Mouse (Mus musculus) induced T-regulatory cell, adult 2 months (primary cell): ENCODE data around the gene Mgat4a.

ENCODE experiments used
- DNase-seq: peaks from one replicate; pipeline ENCODE4 v3.0.0-alpha.2; 2012; ENCODE audit warnings: low read depth

Mgat4a gene

GRCm38 (mm10) chr1:37495698-37496321 lies 45.0 kb downstream of the Mgat4a start:
- peak; percentile 73 for DNase-seq

- DNase-seq: no peak
These were observed 45.7 kb downstream of the Mgat4a start for GRCm38 (mm10) chr1:37495104-37495503.

- peak; percentile 54 for DNase-seq
These were observed 49.1 kb downstream of the Mgat4a start for GRCm38 (mm10) chr1:37491672-37492071.

GRCm38 (mm10) chr1:37490691-37491212 lies 50.1 kb downstream of the Mgat4a start:
- no peak for DNase-seq

GRCm38 (mm10) chr1:37488531-37488930 lies 52.3 kb downstream of the Mgat4a start:
- DNase-seq: no peak

- DNase-seq: no peak
These were observed 53.8 kb downstream of the Mgat4a start for GRCm38 (mm10) chr1:37486994-37487393.

GRCm38 (mm10) chr1:37486439-37486838 lies 54.4 kb downstream of the Mgat4a start:
- DNase-seq: no peak

- DNase-seq: no peak
These were observed 56.2 kb downstream of the Mgat4a start for GRCm38 (mm10) chr1:37484612-37485011.

GRCm38 (mm10) chr1:37481331-37481730 lies 59.5 kb downstream of the Mgat4a start:
- peak; percentile 56 for DNase-seq

GRCm38 (mm10) chr1:37480731-37481130 lies 60.1 kb downstream of the Mgat4a start:
- no peak for DNase-seq

GRCm38 (mm10) chr1:37479759-37480158 lies 61.1 kb downstream of the Mgat4a start:
- peak; percentile 36 for DNase-seq

GRCm38 (mm10) chr1:37479074-37479473 lies 61.7 kb downstream of the Mgat4a start:
- DNase-seq: peak; percentile 88

- DNase-seq: peak; percentile 74
These were observed 62.4 kb downstream of the Mgat4a start for GRCm38 (mm10) chr1:37478416-37478815.

- DNase-seq: peak; percentile 86
These were observed 62.9 kb downstream of the Mgat4a start for GRCm38 (mm10) chr1:37477928-37478327.

- peak; percentile 64 for DNase-seq
These were observed 63.6 kb downstream of the Mgat4a start for GRCm38 (mm10) chr1:37477250-37477649.

- DNase-seq: no peak
These were observed 65.5 kb downstream of the Mgat4a start for GRCm38 (mm10) chr1:37475312-37475711.

GRCm38 (mm10) chr1:37474634-37475190 lies 66.1 kb downstream of the Mgat4a start:
- DNase-seq: peak; percentile 49

- DNase-seq: peak; percentile 68
These were observed 66.8 kb downstream of the Mgat4a start for GRCm38 (mm10) chr1:37474046-37474445.

GRCm38 (mm10) chr1:37473251-37473650 lies 67.6 kb downstream of the Mgat4a start:
- DNase-seq: peak; percentile 77

GRCm38 (mm10) chr1:37471179-37472148 lies 69.4 kb downstream of the Mgat4a start:
- DNase-seq: no peak

GRCm38 (mm10) chr1:37469007-37469406 lies 71.8 kb downstream of the Mgat4a start:
- peak; percentile 42 for DNase-seq

GRCm38 (mm10) chr1:37467806-37468205 lies 73.0 kb downstream of the Mgat4a start:
- DNase-seq: no peak
